Mouse (Mus musculus): Measurements from ENCODE around the gene Tulp1. TPM values are rescaled to one million over a fixed set of nuclear protein-coding genes. Genes with fewer than 3 reads are reported as not detected.

The Tulp1 gene
- polyA plus RNA-seq, 1 experiment from 2014 or later: 3.0 TPM

GRCm38 (mm10) chr17:28388534-28388933 is 23.5 kb upstream of the Tulp1 start:
- H3K4me2 ChIP-seq (replicated peaks): no peak overlapping the region
- H3K36me3 ChIP-seq: no peaks in the 10 kb centered on the region
- no peak overlapping the region for H3K4me3 ChIP-seq
- no peak for ATAC-seq (ENCODE audit: low FRiP score, low read depth)
- no peaks in the 10 kb centered on the region for H3K9me3 ChIP-seq
- H3K27ac ChIP-seq: no peak overlapping the region
- 94% methylated on average over 3 of the region's 3 CpGs for WGBS
- H3K27me3 ChIP-seq (replicated peaks): peaks cover 14% of the 10 kb centered on the region; the same call in 1 of the 2 replicates
- no peak overlapping the region for H3K9ac ChIP-seq
- peaks cover 11% of the 10 kb centered on the region; the same call in 1 of the 2 replicates for H3K4me1 ChIP-seq

GRCm38 (mm10) chr17:28386150-28386905 is 21.3 kb upstream of the Tulp1 start:
- WGBS: 4% methylated on average over 23 of the region's 23 CpGs
- Histone ChIP-seq H3K27ac (no peak overlapping the region), H3K4me1 (0 out of 2 replicates have a peak, but pooled peaks cover 4% of the 10 kb centered on the region), H3K4me3 (no peak overlapping the region), H3K36me3 (no peaks in the 10 kb centered on the region), H3K27me3 (replicated peaks) (peaks cover 14% of the 10 kb centered on the region; the same call in 1 of the 2 replicates), H3K9ac (0 out of 2 replicates have a peak overlapping the region, but pooled peaks have one; percentile 17), H3K9me3 (no peaks in the 10 kb centered on the region), H3K4me2 (replicated peaks) (peak overlapping the region; percentile 48)
- no peak for ATAC-seq (ENCODE audit: low FRiP score, low read depth)

- peaks cover 14% of the 10 kb centered on the region; the same call in 1 of the 2 replicates for H3K27me3 ChIP-seq (replicated peaks)
- no peak overlapping the region for H3K9ac ChIP-seq
- no peak overlapping the region for H3K4me3 ChIP-seq
- no peak overlapping the region for H3K4me2 ChIP-seq (replicated peaks)
- H3K36me3 ChIP-seq: no peaks in the 10 kb centered on the region
- no peaks in the 10 kb centered on the region for H3K9me3 ChIP-seq
- 67% methylated on average over 4 of the region's 4 CpGs for WGBS
- ATAC-seq (ENCODE audit: low FRiP score, low read depth): no peak
- no peak overlapping the region for H3K27ac ChIP-seq
- 0 out of 2 replicates have a peak, but pooled peaks cover 4% of the 10 kb centered on the region for H3K4me1 ChIP-seq
Measured at GRCm38 (mm10) chr17:28384298-28384697, 19.3 kb upstream of the Tulp1 start.

GRCm38 (mm10) chr17:28380255-28380654 is 15.2 kb upstream of the Tulp1 start:
- H3K9ac ChIP-seq: no peak overlapping the region
- H3K9me3 ChIP-seq: no peaks in the 10 kb centered on the region
- ATAC-seq (ENCODE audit: low FRiP score, low read depth): no peak
- H3K4me3 ChIP-seq: no peak overlapping the region
- H3K4me1 ChIP-seq: no peaks in the 10 kb centered on the region
- no peaks in the 10 kb centered on the region for H3K36me3 ChIP-seq
- no peak overlapping the region for H3K4me2 ChIP-seq (replicated peaks)
- peaks cover 13% of the 10 kb centered on the region for H3K27me3 ChIP-seq (replicated peaks)
- H3K27ac ChIP-seq: no peak overlapping the region
- whole genome bisulfite sequencing: 18% methylated on average over 6 of the region's 6 CpGs

GRCm38 (mm10) chr17:28375592-28376061 is 10.6 kb upstream of the Tulp1 start:
- 5% methylated on average over 17 of the region's 17 CpGs for WGBS
- H3K9me3 ChIP-seq: no peaks in the 10 kb centered on the region
- no peak for ATAC-seq (ENCODE audit: low FRiP score, low read depth)
- no peak overlapping the region for H3K9ac ChIP-seq
- H3K4me3 ChIP-seq: no peak overlapping the region
- no peak overlapping the region for H3K27ac ChIP-seq
- H3K27me3 ChIP-seq (replicated peaks): peaks cover 28% of the 10 kb centered on the region
- H3K36me3 ChIP-seq: no peaks in the 10 kb centered on the region
- H3K4me2 ChIP-seq (replicated peaks): 0 out of 2 replicates have a peak overlapping the region, but pooled peaks have one; percentile 9
- H3K4me1 ChIP-seq: no peaks in the 10 kb centered on the region

- H3K27ac ChIP-seq: no peak overlapping the region
- peaks cover 28% of the 10 kb centered on the region for H3K27me3 ChIP-seq (replicated peaks)
- no peaks in the 10 kb centered on the region for H3K36me3 ChIP-seq
- H3K4me2 ChIP-seq (replicated peaks): no peak overlapping the region
- no peak for ATAC-seq (ENCODE audit: low FRiP score, low read depth)
- H3K4me1 ChIP-seq: no peaks in the 10 kb centered on the region
- 21% methylated on average over 16 of the region's 16 CpGs for WGBS
- H3K4me3 ChIP-seq: no peak overlapping the region
- no peaks in the 10 kb centered on the region for H3K9me3 ChIP-seq
- no peak overlapping the region for H3K9ac ChIP-seq
Measured at GRCm38 (mm10) chr17:28374494-28374893, 9.5 kb upstream of the Tulp1 start.

- Histone ChIP-seq H3K9me3 (no peaks in the 10 kb centered on the region), H3K4me1 (no peaks in the 10 kb centered on the region), H3K36me3 (no peaks in the 10 kb centered on the region), H3K4me3 (no peak overlapping the region), H3K9ac (no peak overlapping the region), H3K27me3 (replicated peaks) (peaks cover 28% of the 10 kb centered on the region), H3K27ac (no peak overlapping the region), H3K4me2 (replicated peaks) (no peak overlapping the region)
- WGBS: 17% methylated on average over 10 of the region's 10 CpGs
- ATAC-seq (ENCODE audit: low FRiP score, low read depth): no peak
Measured at GRCm38 (mm10) chr17:28373821-28374220, 8.8 kb upstream of the Tulp1 start.

- no peak overlapping the region for H3K4me3 ChIP-seq
- peaks cover 34% of the 10 kb centered on the region for H3K27me3 ChIP-seq (replicated peaks)
- H3K36me3 ChIP-seq: no peaks in the 10 kb centered on the region
- H3K9ac ChIP-seq: no peak overlapping the region
- H3K27ac ChIP-seq: no peak overlapping the region
- no peak overlapping the region for H3K4me2 ChIP-seq (replicated peaks)
- ATAC-seq (ENCODE audit: low FRiP score, low read depth): no peak
- no peaks in the 10 kb centered on the region for H3K9me3 ChIP-seq
- H3K4me1 ChIP-seq: no peaks in the 10 kb centered on the region
- 76% methylated on average over 1 of the region's 1 CpGs for WGBS
Measured at GRCm38 (mm10) chr17:28371941-28372340, 6.9 kb upstream of the Tulp1 start.

GRCm38 (mm10) chr17:28371286-28371685 is 6.3 kb upstream of the Tulp1 start:
- WGBS: 69% methylated on average over 2 of the region's 2 CpGs

GRCm38 (mm10) chr17:28369056-28369455 is 4.0 kb upstream of the Tulp1 start:
- Histone ChIP-seq H3K4me1 (peaks cover 4% of the 10 kb centered on the region; the same call in 1 of the 2 replicates), H3K27me3 (replicated peaks) (peaks cover 28% of the 10 kb centered on the region), H3K9me3 (no peaks in the 10 kb centered on the region), H3K9ac (no peak overlapping the region), H3K27ac (no peak overlapping the region), H3K4me2 (replicated peaks) (no peak overlapping the region), H3K4me3 (no peak overlapping the region), H3K36me3 (no peaks in the 10 kb centered on the region)
- WGBS: 79% methylated on average over 5 of the region's 5 CpGs
- no peak for ATAC-seq (ENCODE audit: low FRiP score, low read depth)

More at GRCm38 (mm10) chr17:28371286-28371685, 6.3 kb upstream of the Tulp1 start:
- H3K9me3 ChIP-seq: no peaks in the 10 kb centered on the region
- ATAC-seq (ENCODE audit: low FRiP score, low read depth): no peak
- H3K4me2 ChIP-seq (replicated peaks): no peak overlapping the region
- H3K36me3 ChIP-seq: no peaks in the 10 kb centered on the region
- no peak overlapping the region for H3K4me3 ChIP-seq
- H3K4me1 ChIP-seq: no peaks in the 10 kb centered on the region
- H3K27me3 ChIP-seq (replicated peaks): peaks cover 31% of the 10 kb centered on the region
- H3K9ac ChIP-seq: no peak overlapping the region
- no peak overlapping the region for H3K27ac ChIP-seq

- H3K4me2 ChIP-seq (replicated peaks): no peak overlapping the region
- H3K9ac ChIP-seq: no peak overlapping the region
- H3K27me3 ChIP-seq (replicated peaks): peaks cover 31% of the 10 kb centered on the region
- H3K4me1 ChIP-seq: peaks cover 9% of the 10 kb centered on the region; the same call in 1 of the 2 replicates
- H3K9me3 ChIP-seq: no peaks in the 10 kb centered on the region
- WGBS: 2% methylated on average over 13 of the region's 13 CpGs
- no peak for ATAC-seq (ENCODE audit: low FRiP score, low read depth)
- H3K36me3 ChIP-seq: no peaks in the 10 kb centered on the region
- no peak overlapping the region for H3K27ac ChIP-seq
- H3K4me3 ChIP-seq: no peak overlapping the region
Measured at GRCm38 (mm10) chr17:28368449-28368848, 3.4 kb upstream of the Tulp1 start.

- WGBS: 5% methylated on average over 6 of the region's 6 CpGs
- H3K36me3 ChIP-seq: no peaks in the 10 kb centered on the region
- peaks cover 19% of the 10 kb centered on the region for H3K4me1 ChIP-seq
- ATAC-seq (ENCODE audit: low FRiP score, low read depth): no peak
- peaks cover 75% of the 10 kb centered on the region for H3K27me3 ChIP-seq (replicated peaks)
- no peak overlapping the region for H3K4me3 ChIP-seq
- H3K27ac ChIP-seq: no peak overlapping the region
- H3K9ac ChIP-seq: no peak overlapping the region
- H3K4me2 ChIP-seq (replicated peaks): peak overlapping the region; percentile 65
- H3K9me3 ChIP-seq: no peaks in the 10 kb centered on the region
Measured at GRCm38 (mm10) chr17:28363507-28363906, 1.5 kb downstream of the Tulp1 start.
